Mouse (Mus musculus) adrenal gland (tissue): ENCODE measurements at regions not wholly inside any gene's neighbourhood (a gene's known extent, or its start where the extent isn't known, plus 50 kb on each side); places are given as distances from the start of the nearest gene placed in this dataset.
"Not testable (repeated sequence)": the region's sequence is repeated elsewhere in the genome, so short reads cannot be mapped to it uniquely, and the experiment has no call there.

ENCODE experiments used
- intact Hi-C: fragments of 180-260 bp; cut with DNase I; formaldehyde crosslinking; loops from one replicate; pipeline ENCODE4 v1.15.1; 2025

GRCm38 (mm10) chr17:13581995-13582588 is 178.2 kb upstream of the Afdn start:
- intact Hi-C loops, result no loop called here

- intact Hi-C loops, result no loop called here
Measured at GRCm38 (mm10) chr17:13583475-13584233, 176.7 kb upstream of the Afdn start.

GRCm38 (mm10) chr17:13584394-13584793 is 175.9 kb upstream of the Afdn start:
- intact Hi-C loops, result no loop called here

GRCm38 (mm10) chr17:13590240-13590837 is 170.0 kb upstream of the Afdn start:
- intact Hi-C loops, result not testable (repeated sequence)
